Mouse (Mus musculus): ENCODE results near the gene Cdh13.

The Cdh13 gene

GRCm38 (mm10) chr8:118384314-118384713 lies 100.8 kb downstream of the Cdh13 start:
- DNase-seq = no peak

GRCm38 (mm10) chr8:118389456-118389855 lies 105.9 kb downstream of the Cdh13 start:
- DNase-seq = no peak

GRCm38 (mm10) chr8:118393909-118394650 lies 110.5 kb downstream of the Cdh13 start:
- DNase-seq = no peak

- DNase-seq = no peak
Observed at GRCm38 (mm10) chr8:118395178-118395577, 111.6 kb downstream of the Cdh13 start.

GRCm38 (mm10) chr8:118404836-118405235 lies 121.3 kb downstream of the Cdh13 start:
- no peak for DNase-seq

- no peak for DNase-seq
Observed at GRCm38 (mm10) chr8:118407322-118407721, 123.8 kb downstream of the Cdh13 start.

- DNase-seq = no peak
Observed at GRCm38 (mm10) chr8:118409396-118409795, 125.9 kb downstream of the Cdh13 start.

GRCm38 (mm10) chr8:118410341-118410970 lies 126.9 kb downstream of the Cdh13 start:
- DNase-seq = no peak

GRCm38 (mm10) chr8:118415672-118416071 lies 132.1 kb downstream of the Cdh13 start:
- no peak for DNase-seq

- no peak for DNase-seq
Observed at GRCm38 (mm10) chr8:118416811-118417355, 133.3 kb downstream of the Cdh13 start.

- DNase-seq = no peak
Observed at GRCm38 (mm10) chr8:118422624-118423023, 139.1 kb downstream of the Cdh13 start.

GRCm38 (mm10) chr8:118428941-118429340 lies 145.4 kb downstream of the Cdh13 start:
- DNase-seq = no peak

- DNase-seq = no peak
Observed at GRCm38 (mm10) chr8:118431731-118432440, 148.4 kb downstream of the Cdh13 start.

GRCm38 (mm10) chr8:118433553-118434180 lies 150.1 kb downstream of the Cdh13 start:
- no peak for DNase-seq

GRCm38 (mm10) chr8:118436751-118437150 lies 153.2 kb downstream of the Cdh13 start:
- no peak for DNase-seq

GRCm38 (mm10) chr8:118437152-118437551 lies 153.6 kb downstream of the Cdh13 start:
- no peak for DNase-seq

- DNase-seq = no peak
Observed at GRCm38 (mm10) chr8:118437874-118438273, 154.3 kb downstream of the Cdh13 start.

- DNase-seq = no peak
Observed at GRCm38 (mm10) chr8:118439857-118440256, 156.3 kb downstream of the Cdh13 start.

GRCm38 (mm10) chr8:118443361-118443760 lies 159.8 kb downstream of the Cdh13 start:
- no peak for DNase-seq

GRCm38 (mm10) chr8:118444651-118445207 lies 161.2 kb downstream of the Cdh13 start:
- no peak for DNase-seq

- DNase-seq = no peak
Observed at GRCm38 (mm10) chr8:118446516-118446915, 163.0 kb downstream of the Cdh13 start.

GRCm38 (mm10) chr8:118448011-118448410 lies 164.5 kb downstream of the Cdh13 start:
- no peak for DNase-seq
